Mouse (Mus musculus) layer of hippocampus, adult 8-10 months (tissue): ENCODE data around the gene 1300017J02Rik. TPM values are rescaled to one million over a fixed set of nuclear protein-coding genes. Genes with fewer than 3 reads are reported as not detected.

ENCODE experiments used
- DNase-seq, 2 experiments: peaks; one replicate each; pipeline ENCODE4 v3.0.0; 2022; ENCODE audit warnings: low spot score in 2 of 2
- total RNA-seq, 4 experiments: library from RNA; stranded (reverse); gene quantifications; 2 replicates each; pipeline ENCODE4 v1.2.4; 2022

1300017J02Rik gene
- total RNA-seq, 4 experiments from 2014 or later = 1.7 to 2.6 TPM; not detected in 2

DNA sequence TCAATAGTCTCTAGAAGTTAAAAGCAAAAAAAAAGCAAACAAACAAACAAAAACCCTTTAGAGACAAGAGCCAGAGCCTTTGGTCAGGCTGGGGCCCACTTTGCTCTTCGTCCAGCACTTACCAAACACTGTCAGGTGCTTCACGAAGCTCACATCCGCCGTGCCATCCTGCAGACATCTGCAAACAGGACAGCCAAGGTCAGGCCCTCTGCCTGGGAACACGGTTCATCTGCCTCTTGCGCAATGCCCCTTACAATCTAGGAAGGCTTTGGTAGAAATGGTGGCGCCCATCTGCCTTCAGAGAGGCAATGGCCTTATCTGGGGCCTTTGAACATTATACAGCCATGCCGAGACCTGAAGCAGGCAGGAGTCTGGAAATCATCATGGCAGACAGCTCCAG, 30.1 kb downstream of the 1300017J02Rik start:
- no peak for DNase-seq

DNA sequence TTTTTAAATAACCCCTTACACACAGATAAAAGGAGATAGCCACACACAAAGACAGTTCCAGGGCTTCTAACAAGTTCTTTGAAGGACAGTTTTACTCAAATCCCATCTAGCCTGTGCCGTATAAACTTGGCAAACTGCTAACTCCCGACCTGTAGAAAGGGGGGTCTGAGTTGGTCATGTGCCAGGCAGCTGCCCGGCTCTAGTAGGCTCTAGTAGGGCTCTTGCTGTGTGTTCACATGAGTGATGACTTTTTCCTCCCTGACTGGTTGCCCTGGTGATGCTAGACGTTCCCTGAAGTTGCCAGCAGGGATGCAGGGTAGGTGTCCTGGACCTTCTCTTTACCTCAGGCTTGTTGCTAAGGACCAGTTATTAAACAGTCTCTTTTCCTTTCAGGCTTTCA, 33.8 kb downstream of the 1300017J02Rik start:
- no peak for DNase-seq

DNA sequence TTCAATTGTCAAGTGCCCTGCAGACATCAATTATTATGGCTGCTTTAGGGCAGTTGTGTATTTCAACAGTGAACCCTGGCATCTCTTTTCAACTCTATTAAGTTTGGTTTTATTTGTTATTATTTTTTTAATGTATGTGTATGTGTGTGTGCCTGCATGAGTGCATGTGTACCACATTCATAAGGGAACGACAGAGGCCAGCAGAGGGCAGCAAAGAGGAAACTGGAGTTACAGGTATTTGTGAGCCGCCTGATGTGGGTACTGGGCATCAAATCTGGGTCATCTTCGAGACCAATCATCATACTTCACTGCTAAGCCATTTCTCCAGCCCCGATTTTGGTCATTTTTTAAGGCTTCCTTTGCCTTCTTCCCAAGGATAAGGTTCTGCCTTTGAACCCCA, 39.1 kb downstream of the 1300017J02Rik start:
- no peak for DNase-seq

DNA sequence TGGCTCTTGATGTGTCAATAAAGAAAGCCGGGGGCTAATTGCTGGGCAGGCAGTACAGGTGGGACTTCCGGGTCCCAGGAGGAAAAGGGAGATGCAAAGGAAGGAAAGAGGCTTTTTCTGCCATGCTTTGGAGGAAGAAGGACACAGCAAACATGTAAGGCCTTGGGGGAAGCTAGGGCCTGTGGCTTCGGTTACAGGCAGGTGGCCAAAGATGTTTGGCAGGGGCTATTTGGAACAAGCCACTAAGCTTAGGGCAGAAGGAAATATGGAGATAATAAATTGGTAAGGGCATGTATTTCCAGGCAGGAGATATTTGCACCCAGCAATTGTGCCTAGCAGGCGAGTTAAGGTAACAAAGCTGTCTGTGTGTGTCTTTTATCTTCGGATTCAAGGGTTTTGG, 52.0 kb downstream of the 1300017J02Rik start:
- no peak for DNase-seq

DNA sequence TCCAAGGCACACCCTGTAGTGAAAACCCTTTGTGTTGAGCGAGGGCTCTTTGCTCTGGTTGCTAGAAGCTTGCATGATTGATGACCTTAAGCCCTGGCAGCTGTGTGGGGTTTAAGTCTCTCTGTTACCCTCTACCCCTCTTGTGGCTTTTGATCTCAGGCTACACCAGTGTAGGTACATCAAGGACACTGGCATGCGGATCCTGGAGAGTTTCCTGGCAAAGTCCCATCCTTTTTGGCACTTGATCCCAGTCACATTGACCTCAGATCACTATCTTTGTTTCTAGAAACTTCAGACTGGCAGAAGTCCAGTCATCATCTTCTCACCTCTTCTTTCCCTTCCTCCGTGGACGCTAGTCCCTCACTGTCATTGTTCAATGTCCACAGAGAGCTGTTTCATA, 56.3 kb downstream of the 1300017J02Rik start:
- DNase-seq = no peak

DNA sequence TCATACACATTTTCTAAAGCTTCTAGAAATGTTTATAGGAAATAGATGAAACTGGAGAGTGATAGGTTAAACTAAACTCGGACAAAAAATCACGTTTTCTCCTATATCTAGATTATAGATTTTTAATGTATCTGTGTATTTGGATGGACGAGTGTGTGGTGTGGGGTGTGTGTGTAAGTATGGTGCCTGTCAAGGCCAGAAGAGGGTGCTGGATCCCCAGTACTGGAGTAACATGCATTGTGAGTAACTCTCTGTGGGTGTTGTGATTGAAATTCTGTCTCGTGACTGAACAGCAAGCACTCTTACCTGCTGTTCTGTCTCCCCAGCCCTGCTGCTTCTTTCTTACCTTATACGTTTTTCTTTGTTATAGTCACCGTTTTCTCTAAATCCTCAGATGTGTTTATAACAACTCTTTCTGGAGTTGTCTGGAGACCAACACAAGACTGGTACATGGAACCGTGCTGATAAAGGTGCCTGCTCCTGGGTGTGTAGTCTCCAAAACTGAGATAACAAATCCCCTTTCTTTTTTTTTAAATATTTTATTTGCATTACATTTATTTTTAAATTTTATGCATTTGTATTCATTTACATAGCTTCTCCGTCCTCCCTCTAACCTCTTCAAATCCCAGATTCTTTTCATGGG, 58.2 kb downstream of the 1300017J02Rik start:
- no peak for DNase-seq

DNA sequence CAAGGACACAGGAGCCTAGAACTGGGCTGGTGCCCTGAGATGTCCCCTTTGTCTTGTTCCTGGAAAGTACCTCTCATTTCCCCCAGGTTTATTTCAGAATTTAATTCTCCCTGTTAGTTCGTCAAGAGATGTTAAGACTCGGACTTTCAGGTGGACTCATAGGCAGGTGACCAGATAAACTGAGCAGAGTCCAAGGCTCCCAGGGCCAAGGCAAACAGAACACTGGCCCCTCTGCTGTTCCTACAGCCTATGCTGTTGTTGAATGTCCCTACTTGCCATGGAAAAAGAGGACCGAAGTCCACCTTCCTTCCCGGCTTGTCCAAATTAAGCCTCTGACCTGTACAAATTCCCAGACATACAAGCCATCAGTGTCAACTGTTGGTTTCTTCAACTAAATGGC, 61.2 kb downstream of the 1300017J02Rik start:
- no peak for DNase-seq

DNA sequence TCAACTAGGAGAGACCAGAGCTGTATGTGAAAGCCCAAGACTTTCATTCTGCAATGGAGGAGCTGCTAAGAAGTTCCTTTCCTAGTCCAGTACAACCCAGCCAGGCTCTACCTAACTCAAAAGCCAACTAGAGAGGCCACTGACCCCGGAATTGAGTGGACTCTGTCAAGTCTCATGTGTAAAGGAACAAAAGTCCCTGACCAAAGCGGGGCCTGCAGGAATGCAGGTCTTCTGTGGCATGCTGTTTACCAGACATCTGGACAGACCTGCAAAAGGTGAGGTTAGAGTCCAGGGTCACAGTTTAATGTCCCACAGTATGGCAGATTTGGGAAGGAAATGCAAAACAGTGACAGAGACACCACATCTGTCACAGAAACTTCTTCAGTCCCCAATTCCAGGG, 63.7 kb downstream of the 1300017J02Rik start:
- no peak for DNase-seq

DNA sequence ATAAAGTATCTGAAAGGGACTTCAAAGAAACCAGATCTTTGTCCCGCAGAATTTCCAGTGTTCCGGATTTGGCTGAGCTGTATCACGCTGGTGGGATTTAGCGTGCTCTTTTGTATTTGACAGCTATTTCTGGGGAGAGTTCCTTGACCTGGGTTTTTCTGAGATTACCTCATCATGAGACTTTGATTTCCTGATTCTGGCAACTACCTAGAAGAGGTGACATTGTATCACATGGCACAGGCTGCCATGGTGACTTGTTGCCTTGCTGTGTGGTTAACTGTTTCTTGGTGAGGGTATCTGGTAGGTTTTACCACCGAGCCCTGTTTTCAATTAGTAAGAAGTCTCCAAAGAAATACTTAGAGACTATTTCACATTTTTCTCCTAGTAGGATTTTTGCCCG, 65.4 kb downstream of the 1300017J02Rik start:
- no peak for DNase-seq

DNA sequence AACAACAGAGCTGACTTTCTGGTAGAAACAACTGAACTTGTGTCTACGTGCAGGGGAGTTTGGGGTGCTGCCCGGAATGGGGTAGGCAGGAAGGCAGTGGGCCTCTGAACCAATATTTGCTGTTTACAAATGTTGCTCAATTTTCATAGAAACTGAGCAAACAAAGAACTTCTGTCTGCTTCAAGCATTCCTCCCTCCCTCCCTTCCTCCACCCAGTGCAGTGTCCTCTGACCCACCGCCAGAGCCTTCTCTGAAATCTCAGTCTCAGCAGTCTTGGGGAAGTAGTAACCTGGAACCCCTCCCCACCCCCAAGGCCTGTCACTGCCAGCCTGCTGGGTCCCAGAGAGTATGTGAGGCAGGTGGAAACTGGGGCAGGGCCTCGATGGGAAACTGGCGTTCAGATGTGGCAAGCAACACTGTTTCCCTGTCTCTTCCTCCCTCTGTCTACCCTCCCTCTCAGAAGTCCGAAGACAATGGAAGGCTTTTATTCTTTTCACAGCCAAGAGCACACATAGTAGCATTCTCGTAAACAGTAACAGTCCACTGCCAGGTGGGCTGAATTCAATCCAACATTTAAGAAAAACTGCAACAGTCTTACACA, 70.2 kb downstream of the 1300017J02Rik start:
- peak in 1 of 2 experiments; percentile 23 for DNase-seq

DNA sequence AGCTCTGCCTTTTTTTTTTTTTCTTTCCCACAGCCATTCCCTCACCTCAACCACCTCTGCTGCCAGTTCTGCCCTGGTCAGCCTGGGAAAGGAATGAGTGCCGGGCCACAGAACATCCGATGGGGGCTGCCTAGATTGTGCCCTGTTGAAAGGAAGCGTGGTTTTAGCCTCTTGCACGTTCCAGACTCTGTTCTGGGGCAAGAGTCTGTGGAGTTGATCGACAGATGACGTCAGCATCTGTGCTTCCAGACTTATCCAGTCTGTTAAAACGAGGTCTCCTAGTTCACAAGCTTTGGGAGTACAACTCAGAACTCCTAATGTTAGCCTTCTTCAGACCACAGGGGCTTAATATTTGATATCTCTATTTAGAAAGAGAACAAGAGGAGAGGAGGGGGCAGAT, 70.8 kb downstream of the 1300017J02Rik start:
- no peak for DNase-seq

DNA sequence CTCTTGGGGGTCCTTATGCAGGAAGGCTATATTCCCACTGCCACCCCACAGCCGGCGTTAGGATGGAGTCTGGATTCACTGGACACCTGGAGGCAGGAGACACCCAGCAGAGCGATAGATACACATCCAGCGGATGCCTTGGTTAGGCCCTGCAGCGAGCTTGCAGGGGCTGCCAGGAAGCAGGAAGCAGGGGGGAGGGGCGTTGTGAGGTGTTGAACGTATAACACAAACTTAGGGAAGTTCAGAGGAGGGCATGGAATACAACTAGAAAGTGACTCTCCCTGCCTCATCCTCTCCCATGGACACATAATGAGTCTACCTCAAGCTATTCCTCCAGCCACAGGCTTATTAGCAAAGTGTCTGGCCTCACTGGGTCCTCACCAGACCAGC, 71.9 kb downstream of the 1300017J02Rik start:
- no peak for DNase-seq

DNA sequence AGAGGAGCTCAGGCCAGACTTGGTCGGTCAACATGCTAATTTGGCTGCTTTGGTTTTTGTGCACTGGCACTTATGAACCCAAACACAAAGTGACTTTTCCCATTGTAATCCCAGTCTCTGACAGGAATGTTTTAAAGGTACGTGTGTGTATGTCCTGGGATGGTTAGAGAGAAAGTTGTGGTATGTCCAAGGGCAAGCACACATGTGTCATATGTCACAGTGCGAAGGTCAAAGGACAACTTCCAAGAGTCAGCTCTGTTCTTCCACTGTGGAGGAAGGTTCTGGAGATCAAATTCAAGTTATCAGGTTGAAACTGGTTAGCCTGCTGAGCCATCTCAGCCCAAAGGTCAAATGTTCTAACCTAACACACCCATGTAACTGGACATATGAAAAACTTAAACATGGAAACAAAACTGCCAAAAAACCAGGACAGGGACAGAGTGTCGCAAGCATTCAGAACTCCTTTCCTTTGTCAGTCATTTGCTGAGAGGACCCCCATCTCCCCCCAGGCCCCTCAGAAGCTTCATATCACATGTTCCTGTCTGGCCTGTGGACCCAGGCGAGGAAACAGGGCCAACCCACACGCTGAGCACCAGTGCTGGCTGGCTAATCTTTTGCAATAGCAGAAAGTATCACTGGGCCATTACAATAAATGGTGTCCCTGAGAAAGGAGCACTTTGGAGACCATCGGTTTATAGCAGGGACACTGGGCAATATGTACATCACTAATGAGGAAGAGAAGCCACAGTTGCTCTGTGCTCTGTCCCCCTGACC, 72.5 kb downstream of the 1300017J02Rik start:
- DNase-seq = no peak

DNA sequence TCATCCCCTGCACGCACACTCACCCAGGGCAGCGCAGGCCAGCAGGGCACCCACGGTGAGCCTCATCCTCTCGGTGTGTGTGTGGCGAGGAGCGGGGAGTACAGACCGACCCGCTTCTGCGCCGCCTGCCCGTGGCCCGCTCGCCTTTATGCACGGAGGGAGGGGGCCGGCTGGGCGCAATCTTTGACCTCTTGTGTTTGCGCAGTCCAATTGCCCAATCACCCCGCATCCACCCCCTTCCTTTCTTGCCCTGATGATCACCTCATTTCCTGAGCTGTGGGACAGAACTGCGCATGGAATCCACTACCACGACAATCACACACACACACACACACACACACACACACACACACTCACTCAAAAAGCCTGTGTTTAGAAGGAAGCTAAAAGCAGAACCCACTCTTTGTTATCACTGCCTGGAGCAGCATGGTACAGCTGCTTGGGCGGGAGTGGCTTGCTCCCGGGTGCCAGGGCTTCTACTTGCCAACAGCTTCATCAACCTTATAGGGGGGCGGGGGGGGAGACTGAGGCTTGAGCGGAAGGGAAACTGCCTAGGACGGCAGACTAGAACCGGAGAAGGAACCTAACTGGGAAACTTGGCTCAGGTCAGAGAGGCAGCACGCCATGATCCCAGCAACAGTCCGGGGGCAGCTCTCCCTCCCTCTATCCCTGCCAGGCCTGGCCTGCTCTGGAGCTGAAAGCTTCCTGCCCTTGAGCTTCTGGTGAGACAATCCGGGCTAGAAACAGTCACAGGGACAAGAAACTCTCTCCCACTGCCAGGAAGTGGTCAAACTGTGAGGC, 74.5 kb downstream of the 1300017J02Rik start, which contains the start of the genes Gm20425 and Trf:
Gene Gm20425 (minus strand): TSS at position 157 of the 801 bp plus-strand sequence.
Gene Trf (minus strand): TSS at position 294 of the 801 bp plus-strand sequence.
- DNase-seq = peak; percentile 73 to 83

DNA sequence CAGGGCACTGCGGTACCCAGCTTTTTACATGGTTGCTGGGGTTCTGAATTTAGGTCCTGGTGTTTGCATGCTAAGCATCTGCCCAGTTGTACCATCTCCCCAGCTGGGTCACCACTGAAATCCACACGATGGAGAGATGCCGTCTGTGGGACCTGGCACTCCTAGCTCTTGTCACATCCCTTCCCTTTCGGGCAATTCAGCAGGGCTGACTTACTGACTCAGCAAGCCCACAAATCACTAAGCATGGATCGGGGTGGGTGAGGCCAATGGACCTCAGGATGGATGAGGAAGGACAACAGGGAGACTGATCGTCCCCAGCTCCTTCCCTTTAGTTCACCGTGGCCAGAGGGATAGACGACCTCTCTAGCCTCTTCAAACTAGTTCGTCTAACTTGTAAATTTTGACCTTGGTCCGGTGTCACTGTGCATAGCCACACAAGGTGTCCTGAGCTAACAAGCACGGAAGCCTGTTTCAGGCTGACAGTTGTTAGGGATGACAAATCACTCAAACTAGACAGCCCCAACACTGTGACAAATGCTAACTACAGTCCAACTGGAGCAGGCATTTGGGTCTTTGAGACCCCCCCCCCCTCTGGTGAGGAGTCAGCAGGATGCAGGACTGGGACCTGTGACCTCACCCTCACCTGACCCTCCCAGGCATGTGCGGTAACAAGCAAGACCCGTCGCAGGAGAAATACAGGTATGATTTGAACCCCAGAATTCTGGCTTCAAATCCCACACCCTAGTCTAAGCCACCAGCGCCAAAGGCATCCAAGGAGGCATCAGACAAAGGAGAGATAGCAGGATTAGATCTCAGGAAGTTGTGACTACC, 75.6 kb downstream of the 1300017J02Rik start:
- DNase-seq = no peak

DNA sequence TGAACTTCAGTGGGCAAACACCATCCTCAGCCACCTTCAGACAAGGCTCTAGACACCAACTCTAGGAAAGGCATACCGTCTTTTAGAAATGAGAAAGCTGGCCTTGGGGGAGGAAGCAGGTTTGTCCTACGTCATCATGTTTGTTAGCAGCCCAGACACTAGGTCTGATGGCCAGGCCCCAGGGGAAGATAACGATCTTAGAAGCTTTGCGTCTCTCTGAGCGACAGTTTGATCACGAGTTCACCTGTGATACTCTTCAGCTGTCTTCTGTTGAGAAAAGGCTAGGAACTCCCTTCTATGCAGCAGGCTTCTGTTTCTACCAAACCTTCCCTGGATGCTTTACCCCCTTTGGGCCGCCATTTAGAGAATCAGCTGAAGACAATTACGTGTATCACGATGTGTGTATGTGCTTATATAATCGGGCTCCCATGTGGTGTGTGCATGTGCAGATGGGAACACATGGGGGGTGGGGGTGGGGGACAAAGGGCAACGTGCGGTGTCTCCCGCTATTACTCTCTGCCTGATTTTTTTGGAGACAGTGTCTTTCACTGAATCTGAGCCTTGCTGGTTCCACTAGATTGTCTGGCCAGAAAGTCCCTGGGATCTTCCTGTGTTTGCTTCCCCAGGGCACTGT, 76.4 kb downstream of the 1300017J02Rik start:
- no peak for DNase-seq

DNA sequence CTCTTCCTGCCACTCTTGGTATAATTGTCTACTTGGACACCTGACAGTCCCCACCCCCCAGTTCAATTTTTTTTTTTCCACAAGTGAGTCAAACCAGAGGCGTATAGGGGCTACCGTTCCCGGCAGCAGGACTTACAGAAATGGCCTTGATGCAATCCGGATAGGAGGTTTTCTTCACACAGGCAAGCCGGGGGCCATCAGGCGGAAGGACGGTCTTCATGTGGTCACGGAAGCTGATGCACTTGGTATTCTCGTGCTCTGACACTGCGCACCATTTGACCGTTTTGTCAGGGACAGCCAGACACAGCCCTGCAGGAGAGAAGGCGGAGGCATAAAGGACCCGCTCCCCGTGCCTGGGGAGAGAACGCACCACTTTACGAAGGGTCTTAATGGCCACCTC, 77.1 kb downstream of the 1300017J02Rik start:
- no peak for DNase-seq

DNA sequence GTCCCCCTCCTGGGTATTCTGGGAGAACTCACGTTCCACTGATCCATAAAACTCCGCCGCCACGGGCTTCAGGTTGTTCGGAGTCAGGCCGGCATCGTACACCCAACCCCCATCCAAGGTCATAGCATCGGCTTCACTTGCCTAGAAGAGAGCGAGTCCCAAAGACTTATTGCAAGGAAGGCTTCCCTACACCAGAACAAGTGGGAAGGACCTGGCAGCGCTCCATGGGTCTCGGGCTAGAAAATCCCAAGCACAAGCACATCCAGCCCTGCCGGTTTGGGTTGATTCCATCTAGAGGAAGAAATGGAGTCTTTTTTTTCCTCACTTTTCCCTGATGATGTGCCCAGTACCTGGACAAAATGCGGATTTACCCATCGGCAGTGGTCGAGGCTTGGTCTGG, 78.1 kb downstream of the 1300017J02Rik start:
- DNase-seq = no peak

DNA sequence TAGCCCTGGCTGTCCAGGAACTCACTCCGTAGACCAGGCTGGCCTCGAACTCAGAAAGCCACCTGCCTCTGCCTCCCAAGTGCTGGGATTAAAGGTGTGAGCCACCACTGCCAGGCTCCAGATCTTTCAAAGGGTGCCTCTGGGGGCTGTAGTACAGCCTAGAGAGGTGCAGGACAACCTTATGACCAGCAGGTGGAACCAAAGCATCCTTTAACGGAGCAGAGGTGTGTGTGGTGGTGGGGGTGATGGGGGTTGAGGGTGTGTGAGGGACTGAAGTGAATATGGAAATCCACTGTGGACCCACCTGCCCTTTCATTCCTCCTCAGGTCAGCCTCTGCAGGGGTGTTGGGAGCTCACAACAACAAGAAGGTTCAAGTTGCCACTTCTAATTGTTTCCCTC, 79.4 kb downstream of the 1300017J02Rik start:
- no peak for DNase-seq

DNA sequence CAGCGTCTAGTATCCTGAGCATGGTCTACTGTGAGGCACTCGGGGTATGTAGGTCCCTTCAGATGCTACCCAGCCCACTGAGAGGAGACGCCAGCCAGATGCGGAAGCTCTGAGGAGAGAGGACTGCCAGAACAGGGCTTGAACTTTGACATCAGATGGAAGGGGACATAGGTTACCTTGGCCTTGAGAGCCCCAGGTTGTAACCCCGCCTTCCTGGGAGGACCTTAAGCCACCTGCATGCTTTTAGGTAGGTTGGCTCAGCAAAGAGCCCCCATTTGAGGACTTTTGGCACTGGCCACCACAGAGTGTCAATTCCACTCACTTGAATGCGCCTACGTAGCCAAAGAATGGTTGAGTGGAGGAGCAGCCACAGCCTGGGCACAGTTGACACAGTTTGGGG, 80.2 kb downstream of the 1300017J02Rik start:
- DNase-seq = no peak
